Mouse (Mus musculus) left cerebral cortex, postnatal 10 days (tissue): ENCODE data around the gene Npas3. TPM values are rescaled to one million over a fixed set of nuclear protein-coding genes. Genes with fewer than 3 reads are reported as not detected.

Source experiments
- DNase-seq, 2 experiments: peaks; one replicate each; pipeline ENCODE4 v3.0.0; 2021 to 2022; ENCODE audit warnings: low spot score in 2 of 2, mixed read lengths in 1 of 2; ENCODE audit errors: extremely low spot score in 1 of 2
- intact Hi-C: fragments of 180-260 bp; cut with DNase I; formaldehyde crosslinking; loops from one replicate; pipeline ENCODE4 v1.15.1; 2025
- total RNA-seq, 2 experiments: library from RNA; stranded (reverse); gene quantifications; 2 replicates each; pipeline ENCODE4 v1.2.3; 2021

Npas3 gene
- total RNA-seq, 2 experiments from 2014 or later, result 32.8 to 33.8 TPM

DNA sequence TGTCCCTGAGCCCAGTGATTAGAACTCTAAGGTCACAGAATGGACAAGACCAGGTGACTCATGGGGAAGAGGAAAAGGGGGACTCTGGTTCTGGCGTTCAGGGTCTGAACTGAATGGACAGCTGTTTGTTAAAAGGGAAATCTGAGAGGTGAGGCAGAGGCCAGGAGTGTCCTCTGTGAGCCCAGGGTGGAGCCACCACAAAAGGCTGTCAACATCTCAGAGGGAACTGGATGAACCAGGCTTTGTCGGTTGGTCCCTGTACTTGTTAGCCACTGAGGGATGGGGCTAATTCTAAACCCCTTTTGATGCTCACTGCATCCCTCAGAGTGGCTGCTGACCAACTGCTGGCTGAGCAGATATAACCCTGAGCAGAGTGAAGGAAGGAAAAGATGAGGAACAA is 861.9 kb downstream of the Npas3 start:
- intact Hi-C loops, result no loop called here
- no peak for DNase-seq

GRCm38 (mm10) chr12:54110930-54111329 is 862.5 kb downstream of the Npas3 start:
- DNase-seq, result no peak
- intact Hi-C loops, result no loop called here

GRCm38 (mm10) chr12:54120386-54120785 is 871.9 kb downstream of the Npas3 start:
- intact Hi-C loops, result no loop called here

DNA sequence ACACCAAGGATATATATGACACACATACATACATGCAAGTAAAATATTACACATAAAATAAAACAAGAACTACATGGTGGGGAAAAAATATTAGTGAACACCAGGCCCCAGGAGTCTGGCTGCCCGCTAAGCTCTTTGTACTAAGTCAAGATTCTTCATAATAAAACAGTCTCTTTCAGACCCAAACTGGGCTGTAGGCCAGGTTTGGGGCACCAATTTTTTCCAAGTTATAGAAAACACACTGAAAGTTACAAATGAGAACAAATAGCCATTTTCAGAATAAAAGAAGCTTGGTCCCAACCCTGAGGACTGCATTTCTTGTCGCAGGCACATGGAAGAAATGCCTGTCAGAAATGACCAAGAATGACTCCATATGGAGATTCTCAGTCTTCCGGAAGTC is 872.8 kb downstream of the Npas3 start:
- DNase-seq, result no peak
- intact Hi-C loops, result no loop called here

More at GRCm38 (mm10) chr12:54120386-54120785, 871.9 kb downstream of the Npas3 start:
- no peak for DNase-seq
